Mouse (Mus musculus) lung, adult 18-20 months (tissue): ENCODE results near the gene 1700020A23Rik.
"Not testable (repeated sequence)": the region's sequence is repeated elsewhere in the genome, so short reads cannot be mapped to it uniquely, and the experiment has no call there.

Source experiments
- DNase-seq, 2 experiments: peaks; one replicate each; pipeline ENCODE4 v3.0.0; 2022; ENCODE audit warnings: mixed read lengths in 2 of 2

1700020A23Rik gene

GRCm38 (mm10) chr2:130404939-130405338, at the start of gene 1700020A23Rik, which contains the start of gene Gm28372:
Gene 1700020A23Rik (plus strand): TSS chr2:130405259.
Gene Gm28372 (plus strand): TSS chr2:130405239.
- no peak for DNase-seq

GRCm38 (mm10) chr2:130357551-130357950, 47.5 kb upstream of the 1700020A23Rik start:
- DNase-seq = no peak

- no peak for DNase-seq
These were observed 46.2 kb upstream of the 1700020A23Rik start for GRCm38 (mm10) chr2:130358852-130359251.

GRCm38 (mm10) chr2:130362511-130363026, 42.5 kb upstream of the 1700020A23Rik start:
- DNase-seq = peak in 1 of 2 experiments; percentile 31

- no peak for DNase-seq
These were observed 39.6 kb upstream of the 1700020A23Rik start for GRCm38 (mm10) chr2:130365211-130366094.

- DNase-seq = peak; percentile 29 to 41
These were observed 37.7 kb upstream of the 1700020A23Rik start for GRCm38 (mm10) chr2:130367386-130367785.

- DNase-seq = not testable (repeated sequence)
These were observed 32.0 kb upstream of the 1700020A23Rik start for GRCm38 (mm10) chr2:130373026-130373425.

- peak; percentile 38 to 46 for DNase-seq
These were observed 30.1 kb upstream of the 1700020A23Rik start for GRCm38 (mm10) chr2:130374951-130375350.

GRCm38 (mm10) chr2:130383205-130383604, 21.9 kb upstream of the 1700020A23Rik start:
- no peak for DNase-seq

GRCm38 (mm10) chr2:130383895-130384294, 21.2 kb upstream of the 1700020A23Rik start:
- no peak for DNase-seq

- DNase-seq = peak in 1 of 2 experiments; percentile 37
These were observed 18.8 kb upstream of the 1700020A23Rik start for GRCm38 (mm10) chr2:130386212-130386611.

- no peak for DNase-seq
These were observed 16.3 kb upstream of the 1700020A23Rik start for GRCm38 (mm10) chr2:130388796-130389195.

- DNase-seq = no peak
These were observed 13.9 kb upstream of the 1700020A23Rik start for GRCm38 (mm10) chr2:130390993-130391625.

- no peak for DNase-seq
These were observed 12.2 kb upstream of the 1700020A23Rik start for GRCm38 (mm10) chr2:130392836-130393235.

GRCm38 (mm10) chr2:130395696-130396095, 9.4 kb upstream of the 1700020A23Rik start:
- DNase-seq = no peak

- DNase-seq = no peak
These were observed 7.7 kb upstream of the 1700020A23Rik start, which contains the start of gene Cpxm1 for GRCm38 (mm10) chr2:130397186-130397985. Gene Cpxm1 (minus strand): TSS chr2:130397574.

- DNase-seq = peak; percentile 29 to 32
These were observed 7.0 kb upstream of the 1700020A23Rik start for GRCm38 (mm10) chr2:130398091-130398490.

GRCm38 (mm10) chr2:130400046-130400445, 5.0 kb upstream of the 1700020A23Rik start:
- DNase-seq = no peak

- DNase-seq = no peak
These were observed 3.2 kb upstream of the 1700020A23Rik start for GRCm38 (mm10) chr2:130401891-130402290.

GRCm38 (mm10) chr2:130406178-130406577, 1.1 kb downstream of the 1700020A23Rik start, which contains the start of gene Tmem239:
Gene Tmem239 (plus strand): TSS chr2:130406478.
- no peak for DNase-seq

- no peak for DNase-seq
These were observed 3.1 kb downstream of the 1700020A23Rik start for GRCm38 (mm10) chr2:130408194-130408593.
